Mouse (Mus musculus) C2C12 (cell line): ENCODE measurements around the gene Veph1.

Experiments
- CTCF ChIP-seq: IDR thresholded peaks from one replicate; pipeline ENCODE4 v1.5.1; 2011; ENCODE audit not compliant: control insufficient read depth, insufficient read depth, insufficient read length
- MAX ChIP-seq: IDR thresholded peaks from one replicate; pipeline ENCODE4 v1.6.1; 2011; ENCODE audit warnings: mild to moderate bottlenecking, control low read depth
- MYOD1 ChIP-seq: IDR thresholded peaks from one replicate; pipeline ENCODE4 v1.6.1; 2011; ENCODE audit warnings: low read depth; ENCODE audit not compliant: control insufficient read depth, insufficient read length

DNA sequence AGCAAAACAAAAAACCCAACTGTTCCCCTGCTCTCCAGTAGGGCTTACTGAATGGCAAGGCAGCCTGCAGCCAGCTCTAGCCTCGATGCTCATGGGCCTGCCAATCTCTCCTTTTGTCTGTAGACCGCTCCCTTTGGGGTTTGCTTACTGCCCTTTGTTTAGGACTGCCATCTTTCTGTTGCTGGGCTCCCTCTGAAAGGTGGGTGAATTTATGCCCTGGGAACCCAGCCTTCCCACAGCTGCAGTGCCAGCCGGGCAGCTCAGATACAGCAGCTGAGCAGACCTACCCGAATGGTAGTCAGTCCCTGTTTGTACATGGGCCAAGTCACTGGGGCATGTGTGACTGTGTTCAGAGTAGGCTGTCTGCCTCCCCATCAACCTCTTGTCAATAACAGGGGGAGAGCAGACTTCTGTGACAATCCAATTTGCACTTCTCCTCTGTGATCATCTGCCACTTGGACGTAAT, 28.9 kb upstream of the Veph1 start:
- TF ChIP-seq CTCF (no peak), MAX (no peak), MYOD1 (no peak)
